Mouse (Mus musculus): Measurements from ENCODE around the gene Pold1. TPM values are rescaled to one million over a fixed set of nuclear protein-coding genes. Genes with fewer than 3 reads are reported as not detected.

The Pold1 gene
- polyA plus RNA-seq, 1 experiment, result 81.9 TPM

GRCm38 (mm10) chr7:44534656-44535441 lies 13.8 kb downstream of the Pold1 start:
- Histone ChIP-seq H3K27ac (ENCODE audit: insufficient read depth, low read length) (no peak overlapping the region), H3K9ac (ENCODE audit: low read depth, poor library complexity, severe bottlenecking) (no peak overlapping the region), H3K9me3 (replicated peaks; ENCODE audit: control insufficient read depth, insufficient read depth, low read length, poor library complexity, severe bottlenecking) (no peaks in the 10 kb centered on the region), H3K4me3 (ENCODE audit: low read depth, low read length) (no peak overlapping the region), H3K36me3 (ENCODE audit: control insufficient read depth, insufficient read depth, low read length, poor library complexity, severe bottlenecking) (peaks cover 19% of the 10 kb centered on the region), H3K27me3 (ENCODE audit: control insufficient read depth, insufficient read depth, low read length, poor library complexity, severe bottlenecking) (no peaks in the 10 kb centered on the region), H3K4me1 (ENCODE audit: control insufficient read depth, insufficient read depth, low read length) (peaks cover 10% of the 10 kb centered on the region)
- TF ChIP-seq POLR2A (IDR thresholded peaks at IDR 0.05; ENCODE audit: insufficient read depth, low read length) (no peak), CTCF (IDR thresholded peaks at IDR 0.05; ENCODE audit: low read depth, low read length) (peak; percentile 1)

- no peak for TF ChIP-seq POLR2A (IDR thresholded peaks at IDR 0.05; ENCODE audit: insufficient read depth, low read length)
- no peak for TF ChIP-seq CTCF (IDR thresholded peaks at IDR 0.05; ENCODE audit: low read depth, low read length)
- no peak for TF ChIP-seq EP300 (IDR thresholded peaks at IDR 0.05; ENCODE audit: insufficient read depth, low read depth, low read length)
- H3K9me3 ChIP-seq (replicated peaks; ENCODE audit: control insufficient read depth, insufficient read depth, low read length, poor library complexity, severe bottlenecking), result no peaks in the 10 kb centered on the region
- no peak overlapping the region for H3K4me3 ChIP-seq (ENCODE audit: low read depth, low read length)
- peaks cover 10% of the 10 kb centered on the region for H3K4me1 ChIP-seq (ENCODE audit: control insufficient read depth, insufficient read depth, low read length)
- no peak overlapping the region for H3K9ac ChIP-seq (ENCODE audit: low read depth, poor library complexity, severe bottlenecking)
- no peak overlapping the region for H3K27ac ChIP-seq (ENCODE audit: insufficient read depth, low read length)
- H3K36me3 ChIP-seq (ENCODE audit: control insufficient read depth, insufficient read depth, low read length, poor library complexity, severe bottlenecking), result peaks cover 19% of the 10 kb centered on the region
- no peaks in the 10 kb centered on the region for H3K27me3 ChIP-seq (ENCODE audit: control insufficient read depth, insufficient read depth, low read length, poor library complexity, severe bottlenecking)
Measured at GRCm38 (mm10) chr7:44534242-44534641, 14.4 kb downstream of the Pold1 start.

GRCm38 (mm10) chr7:44533746-44534045 lies 15.0 kb downstream of the Pold1 start:
- H3K9me3 ChIP-seq (replicated peaks; ENCODE audit: control insufficient read depth, insufficient read depth, low read length, poor library complexity, severe bottlenecking), result no peaks in the 10 kb centered on the region
- no peak overlapping the region for H3K9ac ChIP-seq (ENCODE audit: low read depth, poor library complexity, severe bottlenecking)
- TF ChIP-seq CTCF (IDR thresholded peaks at IDR 0.05; ENCODE audit: low read depth, low read length) (no peak), POLR2A (IDR thresholded peaks at IDR 0.05; ENCODE audit: insufficient read depth, low read length) (no peak), EP300 (IDR thresholded peaks at IDR 0.05; ENCODE audit: insufficient read depth, low read depth, low read length) (no peak)
- H3K27me3 ChIP-seq (ENCODE audit: control insufficient read depth, insufficient read depth, low read length, poor library complexity, severe bottlenecking), result no peaks in the 10 kb centered on the region
- H3K4me1 ChIP-seq (ENCODE audit: control insufficient read depth, insufficient read depth, low read length), result peaks cover 13% of the 10 kb centered on the region
- H3K27ac ChIP-seq (ENCODE audit: insufficient read depth, low read length), result no peak overlapping the region
- peak overlapping the region; percentile 5; the same call in 1 of the 2 replicates for H3K4me3 ChIP-seq (ENCODE audit: low read depth, low read length)
- H3K36me3 ChIP-seq (ENCODE audit: control insufficient read depth, insufficient read depth, low read length, poor library complexity, severe bottlenecking), result peaks cover 19% of the 10 kb centered on the region

- peaks cover 14% of the 10 kb centered on the region for H3K36me3 ChIP-seq (ENCODE audit: control insufficient read depth, insufficient read depth, low read length, poor library complexity, severe bottlenecking)
- H3K9me3 ChIP-seq (replicated peaks; ENCODE audit: control insufficient read depth, insufficient read depth, low read length, poor library complexity, severe bottlenecking), result no peaks in the 10 kb centered on the region
- no peak overlapping the region for H3K9ac ChIP-seq (ENCODE audit: low read depth, poor library complexity, severe bottlenecking)
- no peak for TF ChIP-seq POLR2A (IDR thresholded peaks at IDR 0.05; ENCODE audit: insufficient read depth, low read length)
- no peak for TF ChIP-seq EP300 (IDR thresholded peaks at IDR 0.05; ENCODE audit: insufficient read depth, low read depth, low read length)
- no peak overlapping the region for H3K27ac ChIP-seq (ENCODE audit: insufficient read depth, low read length)
- no peaks in the 10 kb centered on the region for H3K27me3 ChIP-seq (ENCODE audit: control insufficient read depth, insufficient read depth, low read length, poor library complexity, severe bottlenecking)
- peaks cover 13% of the 10 kb centered on the region for H3K4me1 ChIP-seq (ENCODE audit: control insufficient read depth, insufficient read depth, low read length)
- 0 out of 2 replicates have a peak overlapping the region, but pooled peaks have one; percentile 5 for H3K4me3 ChIP-seq (ENCODE audit: low read depth, low read length)
Measured at GRCm38 (mm10) chr7:44532918-44533745, 15.5 kb downstream of the Pold1 start.

GRCm38 (mm10) chr7:44531946-44532732 lies 16.5 kb downstream of the Pold1 start, which contains the start of gene Spib:
TSS of gene Spib (minus strand) at chr7:44532071.
- H3K27ac ChIP-seq (ENCODE audit: insufficient read depth, low read length), result no peak within 1 kb of the TSS
- TF ChIP-seq EP300 (IDR thresholded peaks at IDR 0.05; ENCODE audit: insufficient read depth, low read depth, low read length), result no peak
- no peak for TF ChIP-seq CTCF (IDR thresholded peaks at IDR 0.05; ENCODE audit: low read depth, low read length)
- no peak for TF ChIP-seq POLR2A (IDR thresholded peaks at IDR 0.05; ENCODE audit: insufficient read depth, low read length)
- H3K27me3 ChIP-seq (ENCODE audit: control insufficient read depth, insufficient read depth, low read length, poor library complexity, severe bottlenecking), result no peaks in the 10 kb centered on the region
- peaks cover 6% of the 10 kb centered on the region; the same call in 1 of the 2 replicates for H3K36me3 ChIP-seq (ENCODE audit: control insufficient read depth, insufficient read depth, low read length, poor library complexity, severe bottlenecking)
- no peak within 1 kb of the TSS for H3K9ac ChIP-seq (ENCODE audit: low read depth, poor library complexity, severe bottlenecking)
- no peak within 1 kb of the TSS for H3K4me3 ChIP-seq (ENCODE audit: low read depth, low read length)
- no peaks in the 10 kb centered on the region for H3K9me3 ChIP-seq (replicated peaks; ENCODE audit: control insufficient read depth, insufficient read depth, low read length, poor library complexity, severe bottlenecking)
- H3K4me1 ChIP-seq (ENCODE audit: control insufficient read depth, insufficient read depth, low read length), result peaks cover 13% of the 10 kb centered on the region

Measured in ES-Bruce4 (cell line).